15 mouse cellular contexts compared by ENCODE assay signal in the genomic region with DNA sequence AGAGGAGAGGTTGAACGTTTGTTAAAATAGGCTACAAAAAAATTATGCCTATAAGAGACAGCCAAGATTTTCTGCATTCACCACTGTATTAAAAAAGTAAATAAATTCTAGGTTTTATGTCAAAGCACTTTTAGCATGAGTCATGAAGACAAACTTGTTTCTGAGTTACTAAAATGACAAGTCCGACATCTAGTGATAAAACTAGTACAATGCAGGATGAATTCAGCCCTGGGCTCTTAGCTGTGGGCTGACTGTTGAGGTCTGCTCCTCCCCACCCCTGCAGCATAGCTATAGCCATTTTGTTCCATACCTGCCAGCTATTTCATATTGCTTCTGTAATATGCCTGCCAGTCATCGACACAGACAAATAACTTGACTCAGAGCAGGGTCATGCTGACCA.
"Had no signal": no experiment of that assay in that cellular context is flagged by ENCODE, and none has a peak within 500 bp of the region (broad histone marks: within the 10 kb centered on the region; RNA-seq: fewer than 3 reads in every experiment).

No protein-coding gene starts in this region.

- H3K9me3 ChIP-seq: limb, embryonic 13.5 days; neural tube, embryonic 15.5 days had no signal

- H3K27ac ChIP-seq: limb, embryonic 13.5 days; liver, embryonic 14.5 days; midbrain, embryonic 10.5 days; neural tube, embryonic 15.5 days had no signal

- DNase-seq: kidney, adult 11 months; kidney, postnatal 10 days; kidney, postnatal 4 days; left cerebral cortex, postnatal 4 days; lung, adult 2 months; lung, postnatal 4 days; midbrain, embryonic 14.5 days; retina, postnatal 1 day; thymus, postnatal 4 days had no signal

- H3K4me3 ChIP-seq: limb, embryonic 13.5 days; midbrain, embryonic 10.5 days; myocyte; neural tube, embryonic 15.5 days had no signal

- H3K4me1 ChIP-seq: limb, embryonic 13.5 days; midbrain, embryonic 10.5 days; neural tube, embryonic 15.5 days had no signal

- H3K36me3 ChIP-seq: limb, embryonic 13.5 days; midbrain, embryonic 10.5 days; neural tube, embryonic 15.5 days had no signal

- H3K27me3 ChIP-seq: limb, embryonic 13.5 days; neural tube, embryonic 15.5 days had no signal

- H3K9ac ChIP-seq: limb, embryonic 13.5 days; liver, embryonic 14.5 days; neural tube, embryonic 15.5 days had no signal

- ATAC-seq: lung, postnatal 0 days had no signal

- H3K4me2 ChIP-seq: limb, embryonic 13.5 days; neural tube, embryonic 15.5 days had no signal
